Mouse (Mus musculus) embryonic facial prominence, embryonic 13.5 days (tissue): Measurements from ENCODE around the gene Sec22b. TPM values are rescaled to one million over a fixed set of nuclear protein-coding genes. Genes with fewer than 3 reads are reported as not detected.

Experiments used
- ATAC-seq: fragments of 200-750 bp; cut with Nextera tagmentation; 2 replicates; pipeline ENCODE4 v1.8.0; 2017; ENCODE audit warnings: low read depth; ENCODE audit not compliant: insufficient number of reproducible peaks, insufficient read depth, low FRiP score, low TSS enrichment
- H3K27ac ChIP-seq: fragments of 300-500 bp; sonication (generic); 2 replicates; pipeline ENCODE4 v1.5.1; 2015; ENCODE audit warnings: moderate library complexity, mild to moderate bottlenecking, inconsistent platforms
- H3K27me3 ChIP-seq: fragments of 300-500 bp; sonication (generic); 2 replicates; pipeline ENCODE4 v1.6.1; 2015; ENCODE audit warnings: mild to moderate bottlenecking, inconsistent platforms
- H3K36me3 ChIP-seq: fragments of 300-500 bp; sonication (generic); 2 replicates; pipeline ENCODE4 v1.6.1; 2015; ENCODE audit warnings: mild to moderate bottlenecking, inconsistent platforms
- H3K4me1 ChIP-seq: fragments of 300-500 bp; sonication (generic); 2 replicates; pipeline ENCODE4 v1.6.1; 2015; ENCODE audit warnings: inconsistent platforms
- H3K4me2 ChIP-seq: fragments of 300-500 bp; sonication (generic); 2 replicates; pipeline ENCODE4 v1.6.1; 2015; ENCODE audit warnings: moderate library complexity, mild to moderate bottlenecking, inconsistent platforms
- H3K4me3 ChIP-seq: fragments of 300-500 bp; sonication (generic); 2 replicates; pipeline ENCODE4 v1.5.1; 2015; ENCODE audit warnings: mild to moderate bottlenecking, inconsistent platforms
- H3K9ac ChIP-seq: fragments of 300-500 bp; sonication (generic); 2 replicates; pipeline ENCODE4 v1.6.1; 2015; ENCODE audit warnings: mild to moderate bottlenecking, inconsistent platforms
- H3K9me3 ChIP-seq: fragments of 300-500 bp; sonication (generic); 2 replicates; pipeline ENCODE4 v1.6.1; 2016; ENCODE audit warnings: inconsistent platforms
- WGBS: fragments of 180-500 bp; shearing (Covaris S2); methylation state at CpG from one replicate; pipeline ENCODE4 v1.1.7; 2015; ENCODE audit warnings: mixed read lengths; 5-methylcytosine and 5-hydroxymethylcytosine counted together
- polyA plus RNA-seq: library from polyadenylated mRNA; unstranded; fragments of >200 nt; fragmentation: Nextera tagmentation; extraction: Ambion mirVana; gene quantifications from 2 replicates; pipeline ENCODE4 v1.2.1, GENCODE M21; 2015

Sec22b gene
- polyA plus RNA-seq, 1 experiment from 2014 or later: 141 TPM

- WGBS: 93% methylated on average over 2 of the region's 2 CpGs
- ATAC-seq: no peak
- no peaks in the 10 kb centered on the region for H3K27me3 ChIP-seq
These were observed 67.2 kb downstream of the Sec22b start for GRCm38 (mm10) chr3:97968191-97968590.

DNA sequence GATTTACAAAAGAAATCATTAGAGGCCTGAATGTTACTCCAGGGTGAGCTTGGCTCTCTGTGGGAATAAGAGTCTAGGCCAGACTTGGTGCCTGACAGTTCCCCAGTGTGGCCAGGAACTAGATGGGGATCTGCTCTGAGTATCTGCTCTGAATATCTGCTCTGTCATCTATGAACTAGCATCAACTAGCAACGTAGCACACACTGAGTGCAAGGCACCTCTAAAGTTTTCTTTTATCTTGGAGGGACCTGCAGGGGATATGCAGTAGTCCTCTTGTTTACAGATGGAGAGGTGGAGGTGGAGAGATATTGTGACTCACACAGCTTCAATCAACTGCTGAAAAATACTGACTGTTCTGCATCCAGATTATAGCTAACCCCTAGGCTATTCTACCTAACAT, 68.0 kb downstream of the Sec22b start:
- Histone ChIP-seq H3K9ac (no peak overlapping the region), H3K4me2 (no peak overlapping the region), H3K27me3 (no peaks in the 10 kb centered on the region), H3K27ac (no peak overlapping the region), H3K4me3 (no peak overlapping the region), H3K4me1 (peaks cover 15% of the 10 kb centered on the region), H3K36me3 (no peaks in the 10 kb centered on the region), H3K9me3 (no peaks in the 10 kb centered on the region)
- ATAC-seq: no peak
- 62% methylated on average over 1 of the region's 1 CpGs for WGBS

More at GRCm38 (mm10) chr3:97968191-97968590, 67.2 kb downstream of the Sec22b start:
- H3K4me2 ChIP-seq: no peak overlapping the region
- H3K4me1 ChIP-seq: peaks cover 18% of the 10 kb centered on the region
- H3K27ac ChIP-seq: no peak overlapping the region
- H3K9me3 ChIP-seq: no peaks in the 10 kb centered on the region
- no peak overlapping the region for H3K4me3 ChIP-seq
- no peak overlapping the region for H3K9ac ChIP-seq
- no peaks in the 10 kb centered on the region for H3K36me3 ChIP-seq

DNA sequence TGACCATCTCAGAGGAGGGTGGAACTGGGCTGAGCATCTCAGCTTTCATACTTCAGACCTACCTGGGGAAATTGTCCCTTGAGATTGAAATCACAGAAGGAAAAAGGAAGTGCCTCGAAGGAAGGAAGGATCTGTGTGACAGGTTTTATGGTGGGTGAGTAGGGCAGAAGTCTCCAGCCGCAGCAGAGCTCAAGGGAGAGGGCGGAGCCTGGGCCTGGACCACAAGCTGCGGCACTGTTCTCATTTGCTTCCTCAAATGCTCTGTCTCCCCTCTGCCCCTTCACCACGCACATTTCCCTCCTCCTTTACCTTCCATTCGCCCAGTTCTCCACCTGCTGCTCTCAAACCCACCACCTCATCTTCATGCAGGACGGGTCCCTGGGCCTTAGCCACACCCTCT, 70.1 kb downstream of the Sec22b start:
- H3K9ac ChIP-seq: no peak overlapping the region
- ATAC-seq: no peak
- H3K36me3 ChIP-seq: no peaks in the 10 kb centered on the region
- no peak overlapping the region for H3K4me2 ChIP-seq
- no peaks in the 10 kb centered on the region for H3K9me3 ChIP-seq
- WGBS: 26% methylated on average over 7 of the region's 7 CpGs
- H3K4me3 ChIP-seq: no peak overlapping the region
- H3K4me1 ChIP-seq: peaks cover 6% of the 10 kb centered on the region
- no peak overlapping the region for H3K27ac ChIP-seq
- H3K27me3 ChIP-seq: no peaks in the 10 kb centered on the region

- no peak overlapping the region for H3K27ac ChIP-seq
- H3K27me3 ChIP-seq: no peaks in the 10 kb centered on the region
- H3K36me3 ChIP-seq: no peaks in the 10 kb centered on the region
- WGBS: 63% methylated on average over 5 of the region's 5 CpGs
- peaks cover 11% of the 10 kb centered on the region for H3K4me1 ChIP-seq
- no peak overlapping the region for H3K4me3 ChIP-seq
- H3K9ac ChIP-seq: no peak overlapping the region
- ATAC-seq: no peak
- H3K9me3 ChIP-seq: no peaks in the 10 kb centered on the region
- no peak overlapping the region for H3K4me2 ChIP-seq
These were observed 71.2 kb downstream of the Sec22b start for GRCm38 (mm10) chr3:97972200-97972599.

DNA sequence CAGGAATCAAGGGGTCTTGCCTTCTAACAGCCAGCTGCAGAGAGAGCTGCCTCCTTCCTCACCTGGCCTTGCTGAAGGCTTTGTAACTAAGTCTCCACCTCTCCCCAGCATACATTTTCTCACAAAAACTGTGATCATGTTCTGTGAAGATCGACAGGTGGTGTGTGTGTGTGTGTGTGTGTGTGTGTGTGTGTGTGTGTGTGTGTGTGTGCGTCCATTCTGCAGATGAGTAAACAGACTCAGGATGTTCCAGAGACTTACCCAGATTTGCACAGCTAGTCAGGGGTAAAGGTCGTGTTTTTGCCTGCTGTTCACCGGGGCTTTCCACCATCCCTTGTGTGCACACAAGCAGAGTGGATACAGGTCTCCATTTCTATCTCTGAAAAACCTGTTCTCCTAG, 71.7 kb downstream of the Sec22b start:
- Histone ChIP-seq H3K36me3 (no peaks in the 10 kb centered on the region), H3K4me1 (peaks cover 11% of the 10 kb centered on the region), H3K27ac (no peak overlapping the region), H3K9me3 (no peaks in the 10 kb centered on the region), H3K27me3 (no peaks in the 10 kb centered on the region), H3K4me2 (no peak overlapping the region), H3K9ac (no peak overlapping the region), H3K4me3 (no peak overlapping the region)
- ATAC-seq: no peak
- 62% methylated on average over 4 of the region's 4 CpGs for WGBS

Other genes starting within 250 kb of the Sec22b start
- 6.7 and 7.0 TPM in 2 replicates for gene Prkab2, start 243.0 kb upstream of the Sec22b start, polyA plus RNA-seq
- not detected in 2 replicates for gene Gm17651, start 226.5 kb upstream of the Sec22b start, polyA plus RNA-seq
- gene Pde4dip, start 12.5 kb upstream of the Sec22b start, polyA plus RNA-seq: 21.9 and 27.7 TPM in 2 replicates
- gene Notch2, start 112.3 kb downstream of the Sec22b start, polyA plus RNA-seq: 35.4 and 37.8 TPM in 2 replicates